Mouse (Mus musculus) retina, postnatal 7 days (tissue): ENCODE results near the gene Ptprn2.

Source experiments
- DNase-seq: peaks from one replicate; pipeline ENCODE4 v3.0.0-alpha.2; 2012; ENCODE audit warnings: low read depth, low spot score

Ptprn2 gene

DNA sequence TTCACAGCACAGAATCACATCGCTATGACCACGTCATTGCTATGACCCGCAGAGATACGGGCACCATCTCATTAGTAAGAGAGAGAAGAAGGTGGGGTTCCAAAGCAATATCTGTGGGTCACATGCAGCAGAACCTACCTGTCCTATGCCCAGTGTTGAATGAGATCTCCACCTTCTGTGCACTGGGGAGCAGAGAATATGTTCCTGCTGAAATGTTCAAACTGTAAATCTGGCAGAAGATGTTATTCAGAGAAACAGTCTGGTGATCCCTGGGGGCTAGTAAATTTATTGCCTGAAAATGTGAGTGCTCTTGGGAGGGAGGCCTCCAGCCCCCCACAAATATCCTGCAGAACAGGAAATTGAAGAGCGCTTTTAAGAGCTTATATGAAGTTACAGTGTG is 490.0 kb downstream of the Ptprn2 start:
- DNase-seq: no peak

DNA sequence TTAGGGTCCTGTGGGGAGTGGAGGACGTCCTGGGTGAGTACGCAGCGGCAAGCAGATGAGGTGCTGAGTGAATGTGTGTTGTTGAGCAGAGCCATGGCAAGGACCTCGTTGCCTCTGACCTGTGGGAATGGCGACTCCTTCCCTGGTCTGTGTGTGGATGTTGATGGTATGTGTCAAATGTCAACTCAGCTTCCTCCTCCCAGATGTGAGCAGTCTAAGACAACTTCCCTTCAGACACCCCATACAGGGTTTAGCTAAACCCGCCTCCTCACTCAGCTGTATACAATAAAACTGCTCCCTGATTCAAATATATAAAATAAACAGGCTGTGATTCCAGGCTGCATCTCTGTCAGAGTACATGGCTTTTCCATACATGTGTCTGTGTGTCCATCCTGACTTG is 491.5 kb downstream of the Ptprn2 start:
- DNase-seq: no peak

GRCm38 (mm10) chr12:116978201-116978600 is 492.7 kb downstream of the Ptprn2 start:
- DNase-seq: no peak

- DNase-seq: no peak
Measured at GRCm38 (mm10) chr12:116981315-116981714, 495.8 kb downstream of the Ptprn2 start.

- DNase-seq: no peak
Measured at GRCm38 (mm10) chr12:116989144-116989543, 503.6 kb downstream of the Ptprn2 start.

GRCm38 (mm10) chr12:117001546-117002148 is 516.1 kb downstream of the Ptprn2 start:
- DNase-seq: no peak

DNA sequence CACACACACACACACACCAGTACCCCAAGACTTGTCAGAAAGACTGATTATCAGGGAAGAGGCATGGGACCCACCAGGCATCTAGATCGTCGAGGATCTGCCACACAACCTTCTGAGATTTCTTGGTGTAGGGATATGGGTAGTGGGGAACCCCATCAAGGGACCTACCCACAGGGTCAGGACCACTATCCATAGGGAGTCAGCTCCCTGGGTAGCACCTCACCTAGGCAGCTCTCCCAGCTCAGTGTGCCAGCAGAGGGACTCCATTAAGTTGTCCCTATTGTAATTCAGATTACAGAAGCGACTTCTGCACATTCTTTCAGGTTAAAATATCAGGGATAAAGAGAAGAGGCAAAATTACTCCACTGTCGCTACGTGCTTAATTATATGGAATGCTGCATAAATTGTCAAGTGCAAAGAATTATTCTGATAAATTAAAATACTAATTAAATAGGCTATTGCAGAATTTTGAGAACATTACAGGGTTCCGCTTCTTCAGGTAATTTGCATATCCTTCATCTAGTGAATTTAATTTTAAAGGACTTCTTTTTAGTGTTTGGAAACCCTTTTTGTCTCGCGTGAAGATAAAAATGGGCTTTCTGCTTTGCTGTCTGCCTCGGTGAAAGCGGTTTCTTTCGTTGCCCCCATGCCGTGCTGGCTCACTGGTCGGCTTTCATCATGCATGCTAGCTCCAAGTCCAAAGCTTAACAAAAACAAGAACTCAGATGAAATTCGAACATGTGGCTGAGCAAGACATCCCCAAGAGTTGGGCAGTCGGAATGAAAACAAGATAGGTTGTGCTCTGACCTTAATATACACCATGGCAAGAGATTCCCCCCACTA is 531.5 kb downstream of the Ptprn2 start:
- DNase-seq: no peak

DNA sequence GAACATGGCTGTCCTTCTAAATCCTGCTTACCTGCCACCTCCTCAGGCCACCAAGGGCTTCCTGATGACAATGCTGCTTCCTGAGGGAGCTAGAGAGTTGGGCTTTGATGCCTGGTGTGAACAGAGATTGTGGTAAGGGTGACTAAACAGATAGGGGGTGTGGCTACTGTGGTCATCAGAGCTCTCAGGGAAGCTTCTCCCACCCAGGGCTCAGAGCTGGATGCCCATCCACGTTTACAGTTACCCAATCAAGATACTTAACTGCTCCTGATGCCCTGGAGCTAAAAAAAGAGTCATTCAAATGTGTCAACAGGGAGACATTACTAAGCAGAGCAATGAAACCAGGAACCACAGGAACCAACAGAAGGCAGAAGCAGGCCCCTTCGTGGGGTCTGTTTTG is 532.4 kb downstream of the Ptprn2 start:
- no peak for DNase-seq

GRCm38 (mm10) chr12:117023235-117023634 is 537.7 kb downstream of the Ptprn2 start:
- no peak for DNase-seq

GRCm38 (mm10) chr12:117024916-117025315 is 539.4 kb downstream of the Ptprn2 start:
- DNase-seq: no peak

- DNase-seq: no peak
Measured at GRCm38 (mm10) chr12:117025676-117026075, 540.2 kb downstream of the Ptprn2 start.

DNA sequence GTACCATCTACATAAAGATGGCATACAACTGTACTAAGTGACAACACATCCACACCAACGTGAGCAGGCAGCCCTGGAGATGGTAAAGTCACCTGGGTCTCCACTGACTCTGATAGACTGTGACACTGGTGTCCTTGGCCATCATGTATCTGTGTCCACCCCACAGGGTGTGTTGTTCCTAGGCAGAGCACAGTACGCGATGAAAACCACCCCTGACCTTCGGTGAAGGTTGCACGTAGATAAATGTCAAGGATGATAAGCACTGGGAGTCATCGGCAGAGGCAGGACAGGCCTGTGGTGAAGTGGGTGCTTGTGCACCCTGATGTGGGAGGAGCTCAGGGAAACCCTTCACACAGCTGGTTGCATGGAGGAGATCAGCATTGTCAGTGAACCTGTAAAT is 541.8 kb downstream of the Ptprn2 start:
- no peak for DNase-seq

DNA sequence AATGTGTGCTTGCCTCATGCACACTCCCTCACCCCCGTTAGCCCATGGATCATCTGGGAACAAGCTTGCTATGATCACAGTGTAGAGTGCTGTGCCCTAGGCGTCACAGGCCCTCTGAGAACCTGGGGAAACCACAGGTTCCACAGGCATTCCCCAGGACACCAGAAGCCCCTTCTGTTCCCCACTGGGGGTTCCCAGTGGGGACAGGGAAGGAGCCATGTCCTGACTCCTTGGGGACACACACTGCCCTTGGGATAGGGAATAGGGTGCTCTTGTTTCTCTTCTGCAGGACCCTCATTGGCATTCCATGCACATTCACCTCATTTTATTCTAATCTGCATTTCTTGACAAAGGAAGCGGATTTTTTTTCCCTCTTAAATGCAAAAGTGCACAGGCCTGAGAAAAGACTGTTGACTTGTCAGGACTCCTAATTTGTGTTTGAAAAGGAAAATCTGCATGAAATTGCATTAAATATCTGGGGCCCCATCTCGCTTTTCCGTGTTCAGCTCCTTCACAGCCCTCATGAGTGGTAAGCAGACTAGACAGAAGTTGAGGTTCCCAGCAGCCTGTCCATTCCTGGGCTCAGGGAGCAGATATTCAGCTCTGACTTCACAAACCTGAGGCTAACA is 542.9 kb downstream of the Ptprn2 start:
- DNase-seq: no peak

DNA sequence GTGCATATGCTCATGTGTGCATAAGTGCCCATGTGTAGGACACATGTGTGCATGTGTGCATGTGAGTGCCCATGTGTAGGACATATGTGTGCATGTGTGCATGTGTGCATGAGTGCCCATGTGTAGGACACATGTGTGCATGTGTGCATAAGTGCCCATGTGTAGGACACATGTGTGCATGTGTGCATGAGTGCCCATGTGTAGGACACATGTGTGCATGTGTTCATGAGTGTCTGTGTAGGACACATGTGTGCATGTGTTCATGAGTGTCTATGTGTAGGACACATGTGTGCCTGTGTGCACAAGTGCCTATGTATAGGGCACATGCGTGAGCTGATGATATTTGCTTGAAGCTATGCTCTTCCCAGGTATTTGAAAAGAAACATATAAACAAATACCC is 547.7 kb downstream of the Ptprn2 start:
- DNase-seq: no peak

- DNase-seq: no peak
Measured at GRCm38 (mm10) chr12:117034506-117034905, 549.0 kb downstream of the Ptprn2 start.

DNA sequence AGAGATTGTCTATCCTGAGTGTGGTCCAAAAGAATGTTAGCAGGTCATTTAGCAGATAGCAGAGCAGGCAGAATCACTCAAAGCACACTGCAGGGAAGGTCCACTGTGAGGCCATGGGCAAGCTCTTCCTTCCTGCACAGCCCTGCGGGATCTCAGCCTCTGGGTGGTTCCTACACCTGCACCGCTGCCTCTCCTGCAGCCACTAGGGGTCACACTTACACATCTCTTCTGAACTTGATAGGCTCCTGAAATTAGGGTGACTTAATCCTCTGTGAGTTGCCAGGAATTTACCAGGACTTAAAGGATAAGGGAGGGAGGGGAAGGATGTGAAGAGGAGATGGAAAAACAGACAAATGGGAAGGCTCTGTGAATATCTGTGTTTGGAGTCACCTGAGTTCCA is 549.7 kb downstream of the Ptprn2 start:
- DNase-seq: peak; percentile 56

GRCm38 (mm10) chr12:117039411-117039810 is 553.9 kb downstream of the Ptprn2 start:
- no peak for DNase-seq

DNA sequence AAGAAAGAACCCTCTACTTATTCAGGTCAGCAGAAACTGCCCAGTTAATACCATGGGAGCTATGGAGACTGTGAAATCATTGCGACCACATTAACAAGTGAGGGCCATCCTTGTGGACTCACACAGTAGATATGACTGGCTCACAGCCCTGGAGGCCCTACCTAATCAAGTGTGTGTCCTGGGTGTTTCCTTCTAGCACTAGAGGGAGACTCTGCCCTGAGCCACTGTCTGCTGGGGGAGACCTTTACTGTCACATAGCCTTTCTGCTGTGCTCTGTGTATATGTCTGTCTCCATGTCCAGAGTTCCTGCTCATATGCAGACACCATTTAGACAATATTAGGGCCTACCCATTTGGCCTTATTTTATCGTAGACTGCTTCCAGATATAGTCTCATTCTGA is 555.9 kb downstream of the Ptprn2 start:
- no peak for DNase-seq

- DNase-seq: no peak
Measured at GRCm38 (mm10) chr12:117042706-117043105, 557.2 kb downstream of the Ptprn2 start.

GRCm38 (mm10) chr12:117047384-117048251 is 562.1 kb downstream of the Ptprn2 start:
- no peak for DNase-seq

DNA sequence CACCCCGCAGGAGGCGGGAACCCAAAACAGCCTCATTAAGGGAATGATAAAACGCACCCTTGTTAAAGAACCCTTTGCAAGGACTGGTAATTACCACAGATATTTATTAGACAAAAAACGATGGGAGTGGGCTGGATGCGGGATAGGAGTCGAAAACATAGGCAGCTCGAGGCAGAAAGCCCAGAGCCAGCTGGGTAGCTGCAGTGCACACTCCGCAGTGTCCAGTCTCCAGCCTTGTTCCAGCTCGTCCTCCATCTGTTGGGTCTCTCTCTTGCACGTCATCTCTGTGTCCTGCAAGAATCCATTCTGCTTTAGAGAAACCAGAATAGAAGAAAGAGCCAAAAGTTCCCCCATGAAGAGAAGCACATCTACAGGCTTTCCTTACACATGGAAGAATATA is 564.3 kb downstream of the Ptprn2 start:
- no peak for DNase-seq
